Mouse (Mus musculus) forebrain, postnatal 0 days (tissue): Measurements from ENCODE around the gene Gm6904. TPM values are rescaled to one million over a fixed set of nuclear protein-coding genes. Genes with fewer than 3 reads are reported as not detected.

Experiments used
- ATAC-seq: fragments of 200-750 bp; cut with Nextera tagmentation; 2 replicates; pipeline ENCODE4 v1.8.0; 2017; ENCODE audit warnings: mild to moderate bottlenecking, moderate library complexity
- DNase-seq: peaks from one replicate; pipeline ENCODE4 v3.0.0-alpha.2; 2015
- H3K27ac ChIP-seq: fragments of 300-500 bp; sonication (generic); 2 replicates; pipeline ENCODE4 v1.5.1; 2014; ENCODE audit warnings: low read depth, mild to moderate bottlenecking, antibody characterized with exemption, low read length, moderate library complexity, mixed read lengths
- H3K27me3 ChIP-seq: fragments of 300-500 bp; sonication (generic); 2 replicates; pipeline ENCODE4 v1.6.1; 2014; ENCODE audit warnings: mild to moderate bottlenecking, low read length, mixed read lengths; ENCODE audit not compliant: insufficient read depth
- H3K36me3 ChIP-seq: fragments of 300-500 bp; sonication (generic); 2 replicates; pipeline ENCODE4 v1.6.1; 2014; ENCODE audit warnings: mild to moderate bottlenecking, moderate library complexity; ENCODE audit not compliant: insufficient read depth
- H3K4me1 ChIP-seq: fragments of 300-500 bp; sonication (generic); 2 replicates; pipeline ENCODE4 v1.6.1; 2014; ENCODE audit warnings: antibody characterized with exemption; ENCODE audit not compliant: insufficient read depth
- H3K4me2 ChIP-seq: fragments of 300-500 bp; sonication (generic); 2 replicates; pipeline ENCODE4 v1.6.1; 2014; ENCODE audit warnings: low read depth, mild to moderate bottlenecking, moderate library complexity
- H3K4me3 ChIP-seq: fragments of 300-500 bp; sonication (generic); 2 replicates; pipeline ENCODE4 v1.5.1; 2014; ENCODE audit warnings: low read depth, low read length, mixed read lengths
- H3K9ac ChIP-seq: fragments of 300-500 bp; sonication (generic); 2 replicates; pipeline ENCODE4 v1.6.1; 2014; ENCODE audit warnings: mild to moderate bottlenecking
- H3K9me3 ChIP-seq: fragments of 300-500 bp; sonication (generic); 2 replicates; pipeline ENCODE4 v1.6.1; 2016; ENCODE audit warnings: low read length
- CTCF ChIP-seq: sonication (generic); IDR thresholded peaks from 2 replicates; pipeline ENCODE4 v1.5.1; 2016; ENCODE audit warnings: antibody characterized with exemption, control low read depth, low read depth
- WGBS: fragments of 180-500 bp; shearing (Covaris S2); extraction: QIAGEN DNeasy Blood & Tissue Kit; methylation state at CpG from one replicate; pipeline ENCODE4 v1.1.7; 2014; 5-methylcytosine and 5-hydroxymethylcytosine counted together
- polyA plus RNA-seq: library from polyadenylated mRNA; unstranded; fragments of >200 nt; fragmentation: Nextera tagmentation; extraction: Ambion mirVana; gene quantifications from 2 replicates; pipeline ENCODE4 v1.2.1, GENCODE M21; 2015
- total RNA-seq: library from RNA; depleted of rRNA; stranded (reverse); fragments of >200 nt; gene quantifications from 2 replicates; pipeline ENCODE4 v1.2.3, GENCODE M21; 2014; rRNA removed

Gene Gm6904
- total and polyA plus RNA-seq, 2 experiments from 2014 or later = not detected

GRCm38 (mm10) chr14:59205461-59205860 is 54.6 kb downstream of the Gm6904 start:
- no peak for TF ChIP-seq CTCF
- Histone ChIP-seq H3K4me2 (no peak overlapping the region; the same call in 1 of the 2 replicates), H3K4me3 (no peak overlapping the region), H3K9ac (peak overlapping the region; percentile 34; the same call in 1 of the 2 replicates), H3K27ac (no peak overlapping the region), H3K4me1 (peaks cover 27% of the 10 kb centered on the region; the same call in 1 of the 2 replicates), H3K27me3 (no peaks in the 10 kb centered on the region), H3K9me3 (no peaks in the 10 kb centered on the region), H3K36me3 (no peaks in the 10 kb centered on the region)
- WGBS = 31% methylated on average over 7 of the region's 7 CpGs
- ATAC-seq = no peak
- DNase-seq = no peak

- Histone ChIP-seq H3K4me2 (peak overlapping the region; percentile 93), H3K4me1 (peaks cover 27% of the 10 kb centered on the region; the same call in 1 of the 2 replicates), H3K36me3 (no peaks in the 10 kb centered on the region), H3K27ac (peak overlapping the region; percentile 96), H3K27me3 (no peaks in the 10 kb centered on the region), H3K9me3 (no peaks in the 10 kb centered on the region), H3K9ac (peak overlapping the region; percentile 97), H3K4me3 (peak overlapping the region; percentile 93)
- no peak for TF ChIP-seq CTCF
- WGBS = under 1% methylated on average over 21 of the region's 21 CpGs
- ATAC-seq (no peak; the same call in 1 of the 2 replicates), DNase-seq (peak; percentile 43)
Measured at GRCm38 (mm10) chr14:59201604-59202215, 58.3 kb downstream of the Gm6904 start.

GRCm38 (mm10) chr14:59200711-59201603 is 59.1 kb downstream of the Gm6904 start, which contains the start of gene Rcbtb1:
TSS of gene Rcbtb1 (plus strand) at chr14:59201209.
- peak within 1 kb of the TSS; percentile 93 for H3K4me3 ChIP-seq
- WGBS = 3% methylated on average over 89 of the region's 96 CpGs
- peak; percentile 72 for TF ChIP-seq CTCF

More at GRCm38 (mm10) chr14:59200711-59201603, 59.1 kb downstream of the Gm6904 start, which contains the start of gene Rcbtb1:
- Histone ChIP-seq H3K4me1 (peaks cover 27% of the 10 kb centered on the region; the same call in 1 of the 2 replicates), H3K9ac (peak within 1 kb of the TSS; percentile 97), H3K27me3 (no peaks in the 10 kb centered on the region), H3K4me2 (peak within 1 kb of the TSS; percentile 93), H3K9me3 (no peaks in the 10 kb centered on the region), H3K27ac (peak within 1 kb of the TSS; percentile 96), H3K36me3 (no peaks in the 10 kb centered on the region)
- ATAC-seq (peak; percentile 95), DNase-seq (peak; percentile 96)

Other genes starting within 250 kb of the Gm6904 start
- not detected in 2 replicates for gene 1700129C05Rik, start 117.3 kb downstream of the Gm6904 start, total RNA-seq
- gene 1700129C05Rik, start 117.3 kb downstream of the Gm6904 start, polyA plus RNA-seq = not detected in 2 replicates
- gene Gm5142, start 81.5 kb downstream of the Gm6904 start, total RNA-seq = not detected in 2 replicates
- gene Gm5142, start 81.5 kb downstream of the Gm6904 start, polyA plus RNA-seq = not detected in 2 replicates
- gene Rcbtb1, start 59.0 kb downstream of the Gm6904 start, total RNA-seq = 48.9 and 57.8 TPM in 2 replicates
- gene Rcbtb1, start 59.0 kb downstream of the Gm6904 start, polyA plus RNA-seq = 16.8 and 33.5 TPM in 2 replicates
- not detected in 2 replicates for gene Phf11a, start 37.3 kb upstream of the Gm6904 start, total RNA-seq
- gene Phf11a, start 37.3 kb upstream of the Gm6904 start, polyA plus RNA-seq = not detected in 2 replicates
- 0.38 TPM in 1 of 2 replicates, not detected in the other for gene Phf11b, start 81.1 kb upstream of the Gm6904 start, total RNA-seq
- gene Phf11b, start 81.1 kb upstream of the Gm6904 start, polyA plus RNA-seq = 0.46 and 0.53 TPM in 2 replicates
- gene Phf11d, start 105.3 kb upstream of the Gm6904 start, total RNA-seq = 0.69 and 1.00 TPM in 2 replicates
- gene Phf11d, start 105.3 kb upstream of the Gm6904 start, polyA plus RNA-seq = 0.49 and 0.85 TPM in 2 replicates
- 0.05 and 0.38 TPM in 2 replicates for gene Phf11c, start 135.2 kb upstream of the Gm6904 start, total RNA-seq
- 0.06 and 0.16 TPM in 2 replicates for gene Phf11c, start 135.2 kb upstream of the Gm6904 start, polyA plus RNA-seq
- 4.9 and 7.9 TPM in 2 replicates for gene Setdb2, start 180.7 kb upstream of the Gm6904 start, total RNA-seq
- 4.8 and 5.2 TPM in 2 replicates for gene Setdb2, start 180.7 kb upstream of the Gm6904 start, polyA plus RNA-seq
- gene Cab39l, start 180.8 kb upstream of the Gm6904 start, total RNA-seq = 17.4 and 18.7 TPM in 2 replicates
- 17.6 and 20.1 TPM in 2 replicates for gene Cab39l, start 180.8 kb upstream of the Gm6904 start, polyA plus RNA-seq